1 mouse cellular context compared by ENCODE assay signal in genomic region chr9:108264191-108264921, GRCm38 (mm10).
TF ChIP-seq lines count a peak whose summit lies in the region.

No protein-coding gene starts in this region.

TF ChIP-seq in myocyte, 11 proteins besides CTCF, POLR2A, EP300 and RAD21 (continued from another document):
- TF ChIP-seq REST (IDR thresholded peaks at IDR 0.05; ENCODE audit: insufficient read depth, insufficient read length) (no peak), TCF3 (IDR thresholded peaks at IDR 0.05; ENCODE audit: insufficient read length, low read depth) (no peak), USF1 (IDR thresholded peaks at IDR 0.05; ENCODE audit: low read depth) (no peak), E2F4 (IDR thresholded peaks at IDR 0.05; ENCODE audit: insufficient read depth) (no peak), MAX (IDR thresholded peaks at IDR 0.05; ENCODE audit: low read depth) (no peak), MYOD1 (IDR thresholded peaks at IDR 0.05; ENCODE audit: control insufficient read depth in 1 of 3, insufficient read length in 2 of 3, low read depth in 2 of 3) (no peak), TCF12 (IDR thresholded peaks at IDR 0.05; ENCODE audit: insufficient read depth, poor library complexity, severe bottlenecking) (no peak), CEBPB (IDR thresholded peaks at IDR 0.05; ENCODE audit: insufficient read depth, poor library complexity, severe bottlenecking) (no peak), POLR2AphosphoS2 (IDR thresholded peaks at IDR 0.05; ENCODE audit: insufficient read length, low read depth) (no peak), MYOG (IDR thresholded peaks at IDR 0.05; ENCODE audit: control insufficient read depth in 1 of 3, insufficient read depth in 1 of 3, insufficient read length in 2 of 3, low read depth in 2 of 3) (no peak)
